Mouse (Mus musculus) liver (tissue): ENCODE measurements around the gene Apc2.

Experiments
- DNase-seq: peaks from one replicate; pipeline ENCODE4 v3.0.0-alpha.2; 2020; ENCODE audit warnings: mixed read lengths

Apc2 gene

GRCm38 (mm10) chr10:80262776-80263365, 32.9 kb upstream of the Apc2 start:
- DNase-seq: no peak

GRCm38 (mm10) chr10:80264341-80265148, 31.2 kb upstream of the Apc2 start:
- peak; percentile 100 for DNase-seq

GRCm38 (mm10) chr10:80265149-80265486, 30.7 kb upstream of the Apc2 start:
- no peak for DNase-seq

GRCm38 (mm10) chr10:80270099-80270498, 25.7 kb upstream of the Apc2 start:
- DNase-seq: peak; percentile 46

- DNase-seq: peak; percentile 73
Observed at GRCm38 (mm10) chr10:80270734-80271181, 25.0 kb upstream of the Apc2 start.

- DNase-seq: no peak
Observed at GRCm38 (mm10) chr10:80271186-80271843, 24.5 kb upstream of the Apc2 start.

GRCm38 (mm10) chr10:80271870-80272585, 23.7 kb upstream of the Apc2 start:
- peak; percentile 82 for DNase-seq

GRCm38 (mm10) chr10:80273847-80274246, 21.9 kb upstream of the Apc2 start:
- no peak for DNase-seq

GRCm38 (mm10) chr10:80276238-80276637, 19.5 kb upstream of the Apc2 start:
- no peak for DNase-seq

- DNase-seq: no peak
Observed at GRCm38 (mm10) chr10:80278390-80278789, 17.4 kb upstream of the Apc2 start.

- DNase-seq: no peak
Observed at GRCm38 (mm10) chr10:80279273-80279672, 16.5 kb upstream of the Apc2 start.

GRCm38 (mm10) chr10:80281304-80281703, 14.5 kb upstream of the Apc2 start:
- DNase-seq: no peak

GRCm38 (mm10) chr10:80281921-80282371, 13.8 kb upstream of the Apc2 start:
- no peak for DNase-seq

- DNase-seq: no peak
Observed at GRCm38 (mm10) chr10:80282481-80283441, 13.0 kb upstream of the Apc2 start.

GRCm38 (mm10) chr10:80285222-80286070, 10.3 kb upstream of the Apc2 start:
- DNase-seq: no peak

- no peak for DNase-seq
Observed at GRCm38 (mm10) chr10:80288097-80288496, 7.7 kb upstream of the Apc2 start.

- no peak for DNase-seq
Observed at GRCm38 (mm10) chr10:80288657-80289056, 7.1 kb upstream of the Apc2 start.

GRCm38 (mm10) chr10:80292251-80293146, 3.3 kb upstream of the Apc2 start, which contains the start of gene Rps15:
Gene Rps15 (plus strand): TSS chr10:80292453.
- DNase-seq: peak; percentile 97

- DNase-seq: no peak
Observed at GRCm38 (mm10) chr10:80293325-80293724, 2.5 kb upstream of the Apc2 start.

- DNase-seq: no peak
Observed at GRCm38 (mm10) chr10:80294311-80294710, 1.5 kb upstream of the Apc2 start.
